Mouse (Mus musculus) MEL (cell line): ENCODE measurements around the gene Slc30a2. TPM values are rescaled to one million over a fixed set of nuclear protein-coding genes. Genes with fewer than 3 reads are reported as not detected.
"Not testable (repeated sequence)": the region's sequence is repeated elsewhere in the genome, so short reads cannot be mapped to it uniquely, and the experiment has no call there.

Experiments used
- DNase-seq: peaks from one replicate; pipeline ENCODE4 v3.0.0; 2011; ENCODE audit warnings: low read depth, low spot score
- H3K27ac ChIP-seq: 2 replicates; pipeline ENCODE4 v1.5.1; 2012; ENCODE audit warnings: low read depth, mild to moderate bottlenecking, control low read depth, low read length, moderate library complexity; ENCODE audit not compliant: control insufficient read depth
- H3K27me3 ChIP-seq, 2 experiments: fragments of 150-350 bp in 1 of 2; sonication (generic) in 1 of 2; 2 replicates each; pipeline ENCODE4 v1.6.1; 2012; ENCODE audit warnings: low read length in 2 of 2, mild to moderate bottlenecking in 2 of 2, improper control_type of control experiment in 1 of 2, moderate library complexity in 1 of 2; ENCODE audit not compliant: insufficient read depth in 2 of 2, control insufficient read depth in 1 of 2
- H3K36me3 ChIP-seq, 2 experiments: 2 replicates each; pipeline ENCODE4 v1.6.1; 2012 to 2014; ENCODE audit warnings: low read length in 2 of 2, improper control_type of control experiment in 1 of 2, inconsistent platforms in 1 of 2, mild to moderate bottlenecking in 1 of 2; ENCODE audit not compliant: insufficient read depth in 2 of 2, control insufficient read depth in 1 of 2
- H3K4me1 ChIP-seq, 2 experiments: fragments of 150-350 bp in 1 of 2; sonication (generic) in 1 of 2; 2 replicates each; pipeline ENCODE4 v1.6.1; 2012; ENCODE audit warnings: low read length in 2 of 2, improper control_type of control experiment in 1 of 2, mild to moderate bottlenecking in 1 of 2; ENCODE audit not compliant: insufficient read depth in 2 of 2, control insufficient read depth in 1 of 2
- H3K4me3 ChIP-seq, 2 experiments: fragments of 150-350 bp in 1 of 2; sonication (generic) in 1 of 2; 2 replicates each; pipeline ENCODE4 v1.5.1; 2012; ENCODE audit warnings: low read depth in 2 of 2, low read length in 2 of 2, mild to moderate bottlenecking in 2 of 2, moderate library complexity in 2 of 2, control low read depth in 1 of 2, improper control_type of control experiment in 1 of 2; ENCODE audit not compliant: control insufficient read depth in 1 of 2, insufficient read depth in 1 of 2
- H3K79me2 ChIP-seq: 2 replicates; pipeline ENCODE4 v1.6.1; 2012; ENCODE audit warnings: mild to moderate bottlenecking, low read length, moderate library complexity; ENCODE audit not compliant: control insufficient read depth, poor library complexity, insufficient read depth
- H3K9ac ChIP-seq: 2 replicates; pipeline ENCODE4 v1.6.1; 2012; ENCODE audit warnings: low read depth, mild to moderate bottlenecking, control low read depth, low read length, moderate library complexity; ENCODE audit not compliant: control insufficient read depth, poor library complexity, severe bottlenecking
- H3K9me3 ChIP-seq: fragments of 150-350 bp; sonication (generic); replicated peaks from 2 replicates; pipeline ENCODE4 v1.6.1; 2012; ENCODE audit warnings: mild to moderate bottlenecking, low read length, improper control_type of control experiment, moderate library complexity; ENCODE audit not compliant: insufficient read depth
- CHD1 ChIP-seq: IDR thresholded peaks from 2 replicates; pipeline ENCODE4 v1.6.1; 2012; ENCODE audit warnings: low read depth, mild to moderate bottlenecking, inconsistent platforms, low read length, improper control_type of control experiment
- E2F4 ChIP-seq: IDR thresholded peaks from 2 replicates; pipeline ENCODE4 v1.6.1; 2011; ENCODE audit warnings: low read depth, low read length, improper control_type of control experiment, borderline replicate concordance
- ELF1 ChIP-seq: IDR thresholded peaks from 2 replicates; pipeline ENCODE4 v1.6.1; 2014; ENCODE audit warnings: low read depth, mild to moderate bottlenecking, inconsistent platforms, low read length, improper control_type of control experiment, moderate library complexity
- EP300 ChIP-seq, 2 experiments: IDR thresholded peaks; 2 replicates each; pipeline ENCODE4 v1.6.1; 2011; ENCODE audit warnings: improper control_type of control experiment in 2 of 2, low read length in 2 of 2, low read depth in 1 of 2, mild to moderate bottlenecking in 1 of 2
- GABPA ChIP-seq: IDR thresholded peaks from 2 replicates; pipeline ENCODE4 v1.6.1; 2012; ENCODE audit warnings: low read depth, mild to moderate bottlenecking, inconsistent platforms, low read length, improper control_type of control experiment, moderate library complexity
- HCFC1 ChIP-seq: IDR thresholded peaks from 2 replicates; pipeline ENCODE4 v1.6.1; 2012; ENCODE audit warnings: low read depth, mild to moderate bottlenecking, inconsistent platforms, low read length, improper control_type of control experiment, moderate library complexity
- JUND ChIP-seq: IDR thresholded peaks from 2 replicates; pipeline ENCODE4 v1.6.1; 2011; ENCODE audit warnings: low read depth, mild to moderate bottlenecking, improper control_type of control experiment, low read length
- KAT2A ChIP-seq: conservative IDR thresholded peaks from 2 replicates; pipeline ENCODE4 v1.6.1; 2012; ENCODE audit warnings: low read depth, low read length, improper control_type of control experiment, inconsistent platforms
- MAZ ChIP-seq: IDR thresholded peaks from 2 replicates; pipeline ENCODE4 v1.6.1; 2012; ENCODE audit warnings: low read depth, mild to moderate bottlenecking, inconsistent platforms, low read length, improper control_type of control experiment
- MEF2A ChIP-seq: IDR thresholded peaks from 2 replicates; pipeline ENCODE4 v1.6.1; 2014; ENCODE audit warnings: low read depth, mild to moderate bottlenecking, inconsistent platforms, low read length, improper control_type of control experiment; ENCODE audit not compliant: poor library complexity, insufficient replicate concordance, severe bottlenecking; ENCODE audit errors: extremely low read depth
- MYC ChIP-seq: IDR thresholded peaks from 2 replicates; pipeline ENCODE4 v1.6.1; 2011; ENCODE audit warnings: low read depth, mild to moderate bottlenecking, low read length, improper control_type of control experiment, moderate library complexity
- NRF1 ChIP-seq: IDR thresholded peaks from 2 replicates; pipeline ENCODE4 v1.6.1; 2014; ENCODE audit warnings: low read depth, mild to moderate bottlenecking, inconsistent platforms, low read length, improper control_type of control experiment, moderate library complexity; ENCODE audit not compliant: poor library complexity, insufficient read depth, severe bottlenecking
- POLR2A ChIP-seq, 2 experiments: IDR thresholded peaks; 2 replicates each; pipeline ENCODE4 v1.6.1; 2011 to 2012; ENCODE audit warnings: low read length in 2 of 2, mild to moderate bottlenecking in 2 of 2, control low read depth in 1 of 2, improper control_type of control experiment in 1 of 2, low read depth in 1 of 2, moderate library complexity in 1 of 2; ENCODE audit not compliant: control insufficient read depth in 1 of 2, insufficient read depth in 1 of 2, poor library complexity in 1 of 2
- RAD21 ChIP-seq: IDR thresholded peaks from 2 replicates; pipeline ENCODE4 v1.6.1; 2011; ENCODE audit warnings: mild to moderate bottlenecking, low read depth, low read length, improper control_type of control experiment
- RCOR1 ChIP-seq: IDR thresholded peaks from 2 replicates; pipeline ENCODE4 v1.6.1; 2012; ENCODE audit warnings: low read depth, mild to moderate bottlenecking, inconsistent platforms, low read length, improper control_type of control experiment
- SMC3 ChIP-seq: IDR thresholded peaks from 2 replicates; pipeline ENCODE4 v1.6.1; 2011; ENCODE audit warnings: low read depth, low read length, improper control_type of control experiment
- USF1 ChIP-seq: IDR thresholded peaks from 2 replicates; pipeline ENCODE4 v1.6.1; 2014; ENCODE audit warnings: low read depth, mild to moderate bottlenecking, inconsistent platforms, low read length, improper control_type of control experiment, moderate library complexity
- USF2 ChIP-seq, 2 experiments: IDR thresholded peaks; 2 replicates each; pipeline ENCODE4 v1.6.1; 2011 to 2012; ENCODE audit warnings: improper control_type of control experiment in 2 of 2, low read length in 2 of 2, borderline replicate concordance in 1 of 2, inconsistent platforms in 1 of 2, low read depth in 1 of 2, mild to moderate bottlenecking in 1 of 2; ENCODE audit not compliant: insufficient read depth in 1 of 2
- ZKSCAN1 ChIP-seq: IDR thresholded peaks from 2 replicates; pipeline ENCODE4 v1.6.1; 2012; ENCODE audit warnings: low read depth, mild to moderate bottlenecking, inconsistent platforms, low read length, improper control_type of control experiment, moderate library complexity
- ZMIZ1 ChIP-seq: IDR thresholded peaks from 2 replicates; pipeline ENCODE4 v1.6.1; 2012; ENCODE audit warnings: low read depth, mild to moderate bottlenecking, inconsistent platforms, low read length, improper control_type of control experiment, moderate library complexity
- ZNF384 ChIP-seq: IDR thresholded peaks from 2 replicates; pipeline ENCODE4 v1.6.1; 2012; ENCODE audit warnings: low read depth, mild to moderate bottlenecking, inconsistent platforms, low read length, improper control_type of control experiment
- polyA plus RNA-seq, 2 experiments: library from polyadenylated mRNA; stranded (reverse) in 1 of 2; unstranded in 1 of 2; fragments of >175 nt in 1 of 2; fragments of >200 nt in 1 of 2; gene quantifications; 2 replicates each; pipeline versions ENCODE4 v1.2.1 to v1.2.4; 2012; ENCODE audit warnings: low replicate concordance in 2 of 2, low read depth in 1 of 2; ENCODE audit not compliant: insufficient read length in 2 of 2, insufficient read depth in 1 of 2, missing spikeins in 1 of 2
- total RNA-seq: library from RNA; depleted of rRNA; stranded (reverse); fragments of 300-350 nt; gene quantifications from 2 replicates; pipeline ENCODE4 v1.2.3, GENCODE M21; 2012

Gene Slc30a2
- total and polyA plus RNA-seq, 3 experiments: 0.39 to 0.54 TPM; not detected in 1

- H3K9ac ChIP-seq: no peak overlapping the region
- H3K36me3 ChIP-seq: no peaks in the 10 kb centered on the region
- no peak overlapping the region for H3K27ac ChIP-seq
- H3K4me3 ChIP-seq: no peak overlapping the region
- TF ChIP-seq E2F4 (no peak), MAZ (no peak), NRF1 (no peak), ZNF384 (no peak), USF2 (IDR thresholded peaks at IDR 0.05; ENCODE audit: borderline replicate concordance in 1 of 2, insufficient read depth in 1 of 2, low read depth in 1 of 2, low read length in 2 of 2) (no peak), RCOR1 (no peak), POLR2A (IDR thresholded peaks at IDR 0.05; ENCODE audit: control insufficient read depth in 1 of 2, insufficient read depth in 1 of 2, low read depth in 1 of 2, low read length in 2 of 2, poor library complexity in 1 of 2) (no peak), HCFC1 (no peak), EP300 (IDR thresholded peaks at IDR 0.05; ENCODE audit: low read depth in 1 of 2, low read length in 2 of 2) (no peak), CHD1 (no peak), SMC3 (no peak), GABPA (no peak), KAT2A (no peak), ZKSCAN1 (no peak), ZMIZ1 (no peak), JUND (no peak), RAD21 (no peak), MYC (no peak), ELF1 (no peak), MEF2A (no peak)
- TF ChIP-seq, all 39 proteins: peak for 0
- Histone ChIP-seq H3K79me2 (no peaks in the 10 kb centered on the region), H3K9me3 (no peaks in the 10 kb centered on the region), H3K27me3 (no peaks in the 10 kb centered on the region), H3K4me1 (no peaks in the 10 kb centered on the region)
- DNase-seq: no peak
These were observed 35.2 kb downstream of the Slc30a2 start for GRCm38 (mm10) chr4:134378089-134378615.

- Histone ChIP-seq H3K4me1 (no peaks in the 10 kb centered on the region), H3K4me3 (no peak overlapping the region), H3K9ac (no peak overlapping the region), H3K79me2 (no peaks in the 10 kb centered on the region), H3K27me3 (no peaks in the 10 kb centered on the region), H3K27ac (no peak overlapping the region), H3K36me3 (no peaks in the 10 kb centered on the region), H3K9me3 (no peaks in the 10 kb centered on the region)
- TF ChIP-seq USF2 (IDR thresholded peaks at IDR 0.05; ENCODE audit: borderline replicate concordance in 1 of 2, insufficient read depth in 1 of 2, low read depth in 1 of 2, low read length in 2 of 2): no peak
- no peak for TF ChIP-seq USF1
- TF ChIP-seq MYC: no peak
- no peak for DNase-seq
These were observed 36.5 kb downstream of the Slc30a2 start for GRCm38 (mm10) chr4:134379510-134379909.

DNA sequence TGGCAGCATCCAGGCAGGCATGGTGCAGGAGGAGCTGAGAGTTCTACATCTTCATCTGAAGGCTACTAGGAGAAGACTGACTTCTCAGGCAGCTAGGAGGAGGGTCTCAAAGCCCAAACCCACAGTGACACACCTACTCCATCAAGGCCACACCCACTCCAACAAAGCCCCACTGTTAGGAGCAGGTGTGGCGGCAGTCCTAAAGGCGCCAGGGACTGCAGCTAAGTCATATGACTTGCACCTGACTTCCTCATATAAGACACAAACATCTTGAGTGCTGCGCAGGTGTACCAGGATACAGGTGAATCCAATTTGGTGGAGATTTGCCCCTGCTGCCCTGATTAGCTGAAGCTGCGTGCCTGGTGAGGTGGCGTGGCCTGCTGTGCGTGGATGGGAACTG lies 40.8 kb downstream of the Slc30a2 start, which contains the start of gene Extl1:
TSS of gene Extl1 (minus strand) at position 101 of the 400 bp plus-strand sequence.
- H3K4me3 ChIP-seq, H3K79me2 ChIP-seq, H3K4me1 ChIP-seq, H3K27ac ChIP-seq, H3K9me3 ChIP-seq, DNase-seq, H3K9ac ChIP-seq, H3K27me3 ChIP-seq, H3K36me3 ChIP-seq: not testable (repeated sequence)
